ENCODE assay signal across 9 mouse cellular contexts in genomic region chr3:123092442-123092841, GRCm38 (mm10). TPM values are rescaled to one million over a fixed set of nuclear protein-coding genes. Genes with fewer than 3 reads are reported as not detected.
DNase-seq lines count a peak whose midpoint lies in the region; ATAC-seq and TF ChIP-seq lines count a peak whose summit lies in the region.
"Had no signal": no experiment of that assay in that cellular context is flagged by ENCODE, and none has a peak within 500 bp of the region (broad histone marks: within the 10 kb centered on the region; RNA-seq: fewer than 3 reads in every experiment).

No protein-coding gene starts in this region.

- peaks cover 12% of the 10 kb centered on the region; the same call in 1 of the 2 replicates for H3K4me1 ChIP-seq in kidney, adult 2 months (ENCODE audit: control insufficient read depth, insufficient read depth, low read length)
- H3K4me1 ChIP-seq in lung, embryonic 16.5 days (replicated peaks; ENCODE audit: control insufficient read depth, insufficient read depth, low read length) = peaks cover 22% of the 10 kb centered on the region

- peak; percentile 86 for ATAC-seq in lung, embryonic 16.5 days (ENCODE audit: low read depth)
- no peak for ATAC-seq in inflammation-experienced regulatory T-cells, adult 6 months
- ATAC-seq in erythroid progenitor cell, adult 5-6 weeks (replicated peaks; ENCODE audit: low FRiP score, poor library complexity, severe bottlenecking) = no peak

- H3K4me2 ChIP-seq in lung, embryonic 16.5 days (ENCODE audit: low read depth, low read length) = peak overlapping the region; percentile 16; the same call in 1 of the 2 replicates

- H3K27me3 ChIP-seq in kidney, adult 2 months (replicated peaks; ENCODE audit: control insufficient read depth, insufficient read depth, low read length) = no peaks in the 10 kb centered on the region
- no peaks in the 10 kb centered on the region for H3K27me3 ChIP-seq in lung, embryonic 16.5 days (ENCODE audit: control insufficient read depth, insufficient read depth, low read depth, low read length)

- peak; percentile 38 for DNase-seq in kidney, adult 2 months
- no peak for DNase-seq in kidney, adult 18-20 months
- peak; percentile 79 for DNase-seq in adrenal gland, postnatal 10 days
- peak; percentile 80 to 85 for DNase-seq in heart, adult 9 months (ENCODE audit: low spot score in 2 of 2)
- no peak for DNase-seq in embryo, embryonic 11 days

- no peak overlapping the region for H3K9ac ChIP-seq in lung, embryonic 16.5 days (ENCODE audit: low read length)
- H3K9ac ChIP-seq: liver, embryonic 14.5 days had no signal

- TF ChIP-seq POLR2A in kidney, adult 2 months (IDR thresholded peaks at IDR 0.05; ENCODE audit: low read depth, low read length) = no peak

- no peaks in the 10 kb centered on the region for H3K36me3 ChIP-seq in kidney, adult 2 months (ENCODE audit: control insufficient read depth, insufficient read depth, low read length)
- H3K36me3 ChIP-seq in lung, embryonic 16.5 days (ENCODE audit: control insufficient read depth, insufficient read depth, low read length) = no peaks in the 10 kb centered on the region

- no peak for TF ChIP-seq CTCF in kidney, adult 2 months (conservative IDR thresholded peaks at IDR 0.05; ENCODE audit: insufficient read depth, insufficient read length, low read depth, low read length)

- 42% methylated on average over 6 of the region's 6 CpGs for WGBS in kidney, adult 2 months
- 8% methylated on average over 6 of the region's 6 CpGs for WGBS in lung, embryonic 16.5 days

- no peak overlapping the region for H3K27ac ChIP-seq in kidney, adult 2 months (ENCODE audit: insufficient read depth, low read depth, low read length)
- peak overlapping the region; percentile 64 for H3K27ac ChIP-seq in lung, embryonic 16.5 days (ENCODE audit: low read length)
- H3K27ac ChIP-seq: liver, embryonic 14.5 days had no signal

- H3K4me3 ChIP-seq in kidney, adult 2 months (ENCODE audit: insufficient read depth, low read depth, low read length) = no peak overlapping the region
- no peak overlapping the region for H3K4me3 ChIP-seq in lung, embryonic 16.5 days (ENCODE audit: low read length)

- H3K9me3 ChIP-seq in lung, embryonic 16.5 days (ENCODE audit: control insufficient read depth, low read length) = no peaks in the 10 kb centered on the region

RNA-seq across cellular contexts. Expression of gene Myoz2, which starts 57.6 kb away (rescaled TPM):
- polyA plus RNA-seq in kidney, adult 2 months (2012; rRNA removed) = 3.8 TPM in 1 of 2 replicates, not detected in the other
- total RNA-seq in adrenal gland, postnatal 10 days (2021) = 10 to 100 TPM in 1 of 2 experiments, 1 to 10 TPM in 1; 9.8 to 66.2 TPM
- polyA plus RNA-seq in lung, embryonic 16.5 days (2015; fragmentation: Nextera tagmentation; extraction: Ambion mirVana) = 6.6 and 8.4 TPM in 2 replicates
- not detected for polyA plus RNA-seq in inflammation-experienced regulatory T-cells, adult 6 months (2017; shearing (Covaris generic))
- total RNA-seq in erythroid progenitor cell, adult 5-6 weeks (2015; ENCODE audit: low replicate concordance) = not detected in 2 replicates
- not detected in 2 replicates for total RNA-seq in erythroid progenitor cell, adult 5-6 weeks (2017; ENCODE audit: low replicate concordance)
- polyA plus RNA-seq: liver, embryonic 14.5 days had no signal

Comparison
In these comparisons a context has a peak if more than half of its experiments do, and no peak if none do; other contexts are left out.
1. DNase-seq: peak in kidney, adult 2 months (single experiment), adrenal gland, postnatal 10 days (single experiment) and heart, adult 9 months (2 of 2); none in kidney, adult 18-20 months (single experiment) and embryo, embryonic 11 days (single experiment).